11 mouse cellular contexts compared by ENCODE assay signal in genomic region chr5:111965311-111965710, GRCm38 (mm10).
"Had no signal": no experiment of that assay in that cellular context is flagged by ENCODE, and none has a peak within 500 bp of the region (broad histone marks: within the 10 kb centered on the region; RNA-seq: fewer than 3 reads in every experiment).

No protein-coding gene starts in this region.

- DNase-seq: gastrocnemius, postnatal 10 days; gastrocnemius, postnatal 25 days; heart, adult 2 months; heart, postnatal 10 days; heart, postnatal 4 days; kidney, adult 18-20 months; kidney, adult 8-10 months; kidney, postnatal 10 days; kidney, postnatal 4 days; liver; liver, embryonic 13.5 days had no signal
